Mouse (Mus musculus): Measurements from ENCODE around the gene Phlda3.

Gene Phlda3

DNA sequence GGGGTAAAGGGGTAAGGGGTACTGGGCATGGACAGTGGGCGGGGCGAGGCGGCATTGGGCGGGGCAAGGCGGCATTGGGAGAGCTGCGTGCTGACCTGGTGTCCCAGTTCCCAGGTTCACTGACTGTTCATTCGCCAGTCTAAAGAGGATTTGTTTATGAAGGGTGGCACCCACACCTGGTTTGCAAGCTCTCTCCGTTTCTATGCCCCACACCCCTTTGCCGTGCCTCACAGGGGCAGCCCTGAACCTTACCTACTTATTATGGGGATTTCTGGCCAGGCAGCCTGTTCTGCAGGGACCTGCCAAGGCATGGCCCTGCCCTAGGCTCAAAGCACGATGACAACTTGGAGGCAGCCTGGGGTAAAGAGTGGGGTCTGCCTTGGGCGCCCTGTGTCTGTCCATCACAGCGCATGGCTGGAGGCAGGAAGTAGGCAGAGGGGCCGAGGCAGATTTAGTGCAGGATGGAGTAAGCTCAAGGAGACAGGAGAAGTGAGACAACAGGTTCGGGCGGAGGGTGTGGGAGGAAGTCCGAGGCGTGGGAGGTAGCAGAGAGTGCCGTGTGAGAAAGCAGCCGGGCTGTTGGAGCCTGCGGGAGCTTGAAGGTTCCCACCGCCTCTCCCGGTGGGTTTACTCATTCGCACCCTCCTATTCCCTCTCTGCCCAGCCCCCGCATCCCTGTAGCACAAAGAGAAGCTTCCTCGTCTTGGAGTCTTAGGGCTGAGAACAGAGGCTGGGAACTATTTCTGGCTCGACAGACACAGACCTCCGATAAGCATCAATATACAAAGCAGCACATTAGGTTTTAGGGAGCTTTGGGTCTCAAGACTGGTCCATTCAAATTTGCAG lies 27.7 kb downstream of the Phlda3 start:
- no peak for DNase-seq (ENCODE audit: low read depth, low spot score)

DNA sequence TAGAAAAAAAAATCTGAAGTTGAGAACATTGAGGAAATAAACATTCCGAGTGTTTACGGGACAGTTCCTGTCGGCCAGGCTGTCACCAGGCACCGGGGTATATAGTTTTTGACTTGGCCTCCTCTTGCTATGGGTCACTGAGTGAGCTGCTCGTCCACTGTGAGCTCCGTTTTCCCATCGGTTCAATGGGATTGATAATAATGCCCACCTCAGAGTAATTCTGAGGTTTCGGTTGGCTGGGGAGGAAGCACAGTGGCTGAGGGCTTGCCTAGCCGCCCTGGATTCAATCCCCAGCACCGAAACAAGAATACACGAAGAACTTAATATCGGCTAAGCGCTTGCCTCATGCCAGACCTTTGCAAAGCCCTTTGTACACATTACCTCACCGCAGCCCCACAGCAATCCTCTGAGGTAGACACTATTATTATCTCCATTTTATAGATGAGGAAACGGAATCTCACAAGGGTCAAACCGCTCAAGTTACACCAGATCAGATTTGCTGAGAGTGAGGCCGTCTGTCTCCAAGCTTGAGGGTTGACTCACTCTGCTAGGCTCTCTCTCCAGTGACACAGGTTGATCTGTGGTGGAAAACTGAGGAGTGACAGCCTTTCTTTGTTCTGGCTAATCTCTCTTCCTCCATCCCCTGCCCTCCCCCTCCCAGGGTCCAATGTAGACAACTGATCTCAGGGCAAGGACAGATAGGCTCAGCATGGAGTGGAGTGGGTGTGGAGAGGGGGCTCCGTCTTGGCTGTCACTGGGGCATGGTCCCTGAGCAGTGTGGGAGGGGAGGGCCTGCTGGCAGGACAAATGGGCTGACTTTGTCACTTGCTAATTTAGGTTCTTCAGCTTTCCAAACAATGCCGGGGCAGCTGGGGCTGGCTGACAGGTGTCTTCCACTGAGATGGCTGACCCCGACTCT lies 28.6 kb downstream of the Phlda3 start:
- no peak for DNase-seq (ENCODE audit: low read depth, low spot score)

DNA sequence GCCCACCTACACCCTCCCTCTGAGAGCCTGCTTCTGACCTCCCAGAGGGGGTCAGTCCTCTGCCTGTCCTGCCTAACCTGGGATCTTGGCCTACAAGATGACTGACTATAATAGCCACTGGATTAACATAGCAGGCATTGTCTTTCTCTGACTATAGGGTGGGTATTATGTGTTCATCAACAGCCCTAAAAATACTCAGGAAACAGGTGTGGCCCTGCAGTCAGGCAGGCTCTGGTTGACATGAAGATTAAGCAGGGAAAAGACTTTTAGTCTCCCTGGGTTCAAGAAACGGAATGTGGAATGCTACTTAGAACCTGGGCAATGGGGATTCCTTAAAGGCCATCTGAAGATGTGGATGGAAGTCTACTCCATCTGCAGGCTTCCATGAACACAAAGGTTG lies 32.6 kb downstream of the Phlda3 start:
- DNase-seq (ENCODE audit: low read depth, low spot score), result no peak

DNA sequence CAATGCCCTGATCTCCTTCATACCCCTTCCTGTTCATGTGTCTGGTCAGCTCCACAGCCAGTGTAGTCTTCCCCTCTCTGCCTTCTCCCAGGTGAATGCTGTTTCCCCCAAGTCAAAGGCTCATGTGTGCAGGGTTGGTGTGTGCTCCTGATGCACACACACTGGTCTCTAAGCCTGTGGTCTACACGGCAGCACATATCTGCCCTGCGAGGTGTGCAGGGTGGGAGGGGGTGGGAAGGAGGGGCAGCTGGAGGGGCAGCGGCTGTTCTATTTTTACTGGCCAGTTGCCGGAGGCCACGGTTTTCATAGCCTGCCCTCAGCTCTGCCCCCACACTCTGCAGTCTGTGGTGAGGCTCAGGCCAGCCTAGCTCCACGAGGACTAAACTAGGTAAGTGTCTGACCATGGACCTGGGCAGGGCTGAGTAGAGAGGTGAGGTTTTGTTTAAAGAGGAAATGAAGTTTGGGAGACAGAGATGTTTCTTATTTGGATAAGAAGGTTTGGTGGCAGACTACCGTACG lies 33.2 kb downstream of the Phlda3 start:
- DNase-seq (ENCODE audit: low read depth, low spot score), result no peak

DNA sequence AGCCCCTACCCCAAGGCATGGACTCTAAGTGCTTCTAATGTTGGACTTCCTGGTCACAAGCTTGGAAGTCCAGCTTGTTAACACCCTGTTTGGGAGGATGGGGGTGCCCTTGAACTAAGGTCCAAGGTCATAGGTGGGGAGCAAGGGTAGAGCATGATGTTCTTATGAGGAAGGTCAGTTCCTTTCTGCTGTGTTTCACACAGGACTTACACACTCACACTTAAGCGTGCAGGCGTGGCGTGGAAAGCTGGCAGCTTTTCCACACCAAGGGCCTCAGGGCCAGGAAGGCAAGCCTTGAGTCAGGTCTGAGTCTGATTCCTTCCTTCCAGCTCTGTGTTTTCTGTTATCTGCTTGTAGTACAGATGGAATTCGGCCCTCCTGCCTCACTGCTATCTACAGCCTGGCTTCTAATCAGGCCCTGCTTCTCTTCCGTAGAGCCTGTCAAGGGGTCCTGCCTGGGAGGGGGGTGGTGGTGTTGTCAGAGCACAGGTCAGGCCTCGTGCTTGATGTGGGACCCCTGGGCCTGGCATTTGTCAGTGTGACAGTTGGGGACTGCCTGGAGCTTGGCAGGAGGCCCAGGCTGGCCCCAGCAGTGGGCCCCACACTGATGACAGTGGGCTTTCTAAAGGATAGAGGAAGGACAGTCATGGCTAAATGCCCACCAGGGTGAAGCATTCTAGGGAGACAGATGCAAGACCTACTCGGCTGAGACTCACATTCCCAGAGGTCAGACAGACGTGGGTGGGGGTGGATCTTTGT lies 34.5 kb downstream of the Phlda3 start:
- DNase-seq (ENCODE audit: low read depth, low spot score), result no peak

DNA sequence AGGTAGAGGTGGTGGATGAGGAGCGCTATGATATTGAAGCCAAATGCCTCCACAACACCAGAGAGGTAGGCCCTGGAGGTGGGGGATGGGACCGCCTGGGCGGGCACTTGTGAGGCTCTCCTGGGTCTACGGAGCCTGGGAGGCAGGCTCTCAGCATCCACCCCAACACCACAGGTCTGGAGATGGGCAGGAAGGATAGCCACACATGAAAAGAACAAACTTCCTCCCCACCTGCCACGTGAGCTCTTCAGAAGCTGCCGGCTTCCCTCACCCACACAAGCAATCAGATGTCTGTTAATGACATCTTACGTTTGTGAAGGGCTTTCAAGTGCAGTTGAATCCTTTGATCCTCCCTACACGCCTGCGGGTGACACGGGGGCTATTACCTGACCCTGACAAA lies 41.6 kb downstream of the Phlda3 start:
- no peak for DNase-seq (ENCODE audit: low read depth, low spot score)

DNA sequence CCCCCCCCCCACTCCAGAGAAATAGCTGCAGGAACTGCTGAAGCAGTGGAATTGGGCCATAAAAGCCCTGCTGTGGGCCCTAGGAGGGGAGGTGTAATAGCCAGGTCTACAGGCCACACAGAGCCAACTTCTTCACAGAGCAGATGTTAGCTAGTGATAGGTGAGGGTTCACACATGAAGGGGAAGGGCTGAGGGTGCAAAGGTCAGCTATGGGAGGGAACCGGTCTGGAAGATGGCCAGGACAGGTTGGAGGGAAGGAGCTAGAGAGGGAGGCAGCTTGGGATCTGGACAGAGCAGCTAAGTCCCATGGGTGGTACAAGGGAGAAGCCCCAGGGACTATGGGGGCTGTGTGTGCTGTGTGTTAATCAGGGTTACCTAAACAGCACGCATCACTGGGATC lies 44.3 kb downstream of the Phlda3 start:
- DNase-seq (ENCODE audit: low read depth, low spot score), result no peak

DNA sequence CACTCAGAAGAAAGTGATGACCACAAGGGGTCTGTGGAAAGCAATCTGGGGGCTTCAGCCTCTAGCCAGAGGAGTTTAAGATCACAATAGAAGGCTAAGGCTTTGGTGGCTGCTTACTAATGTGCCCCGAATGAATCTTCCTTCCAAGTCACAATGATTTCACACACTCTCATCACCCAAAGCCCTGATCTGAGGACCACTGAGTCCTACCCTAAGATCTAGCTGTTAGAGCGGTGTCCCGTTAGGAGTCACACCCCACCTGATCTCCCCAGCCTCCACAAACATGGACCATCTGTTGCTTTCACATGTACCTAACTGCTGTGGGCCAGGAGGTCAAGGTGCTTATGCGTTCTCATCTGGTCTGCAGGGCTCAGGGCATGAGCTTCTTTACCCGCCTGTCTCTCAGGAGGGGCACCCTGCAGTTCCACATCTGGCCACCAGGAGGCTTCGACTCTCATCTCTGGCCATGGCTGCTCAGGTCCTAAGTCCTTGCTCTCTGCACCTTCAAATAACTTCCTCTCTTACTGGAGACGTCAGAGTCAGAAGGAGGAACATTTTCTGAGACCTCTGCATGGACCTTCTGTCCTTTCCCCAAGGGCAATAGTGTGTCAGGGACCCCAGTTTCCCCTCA lies 45.2 kb downstream of the Phlda3 start:
- no peak for DNase-seq (ENCODE audit: low read depth, low spot score)

DNA sequence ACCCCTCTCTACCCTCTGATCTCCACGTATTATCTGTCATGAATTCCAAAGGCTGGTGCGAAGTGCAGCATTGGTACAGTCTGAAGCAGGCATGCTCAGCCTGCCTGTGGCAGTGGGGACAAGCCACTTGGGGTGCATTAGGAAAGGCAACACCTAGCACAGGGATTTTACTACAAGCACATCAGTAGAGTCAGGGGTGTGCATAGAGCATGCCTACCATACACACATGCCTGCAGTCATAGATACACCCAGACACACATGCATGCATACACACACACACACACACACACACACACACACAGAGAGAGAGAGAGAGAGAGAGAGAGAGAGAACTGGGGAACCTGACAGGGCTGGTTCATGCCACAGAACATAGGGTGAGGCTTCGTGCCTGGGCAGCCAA lies 46.3 kb downstream of the Phlda3 start:
- DNase-seq (ENCODE audit: low read depth, low spot score), result no peak

DNA sequence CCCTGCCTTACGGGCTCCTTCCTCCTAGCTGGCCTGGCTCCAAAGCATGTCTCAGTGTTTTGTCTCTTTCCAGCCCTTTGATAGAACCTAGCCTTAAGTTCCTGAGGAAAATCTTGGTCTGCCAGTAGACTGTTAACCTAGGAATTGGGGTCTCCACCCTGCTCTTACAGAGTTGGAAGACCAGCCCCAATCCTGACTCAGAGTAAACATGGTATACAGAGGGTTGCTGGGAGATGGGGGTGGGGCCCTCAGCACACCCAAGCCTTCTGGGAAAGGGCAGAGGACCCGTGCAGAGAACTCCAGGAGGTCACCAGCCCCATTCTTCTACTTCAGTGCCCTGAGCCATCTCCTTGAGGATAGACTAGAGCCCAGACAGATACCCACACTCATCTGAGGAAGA lies 46.7 kb downstream of the Phlda3 start:
- DNase-seq (ENCODE audit: low read depth, low spot score), result no peak

DNA sequence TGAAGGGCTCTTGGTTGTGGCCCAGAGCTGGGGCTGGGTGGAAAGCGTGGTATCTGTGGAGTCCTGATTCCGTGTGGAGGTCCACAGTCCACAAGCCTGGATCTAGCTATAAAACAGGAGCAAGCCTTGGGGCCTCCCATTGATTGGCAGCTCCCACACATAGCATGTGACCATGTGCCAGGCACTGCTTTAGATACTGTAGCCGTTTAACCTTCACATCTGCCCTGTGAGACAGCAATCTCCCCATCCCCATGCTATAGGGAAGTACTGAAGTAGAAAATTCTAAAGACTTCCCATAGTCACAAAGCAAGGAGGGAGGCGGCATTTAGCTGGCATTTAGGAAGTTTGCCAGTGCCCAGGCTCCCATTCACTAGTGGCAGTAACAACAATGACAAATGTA lies 47.2 kb downstream of the Phlda3 start:
- DNase-seq (ENCODE audit: low read depth, low spot score), result no peak

DNA sequence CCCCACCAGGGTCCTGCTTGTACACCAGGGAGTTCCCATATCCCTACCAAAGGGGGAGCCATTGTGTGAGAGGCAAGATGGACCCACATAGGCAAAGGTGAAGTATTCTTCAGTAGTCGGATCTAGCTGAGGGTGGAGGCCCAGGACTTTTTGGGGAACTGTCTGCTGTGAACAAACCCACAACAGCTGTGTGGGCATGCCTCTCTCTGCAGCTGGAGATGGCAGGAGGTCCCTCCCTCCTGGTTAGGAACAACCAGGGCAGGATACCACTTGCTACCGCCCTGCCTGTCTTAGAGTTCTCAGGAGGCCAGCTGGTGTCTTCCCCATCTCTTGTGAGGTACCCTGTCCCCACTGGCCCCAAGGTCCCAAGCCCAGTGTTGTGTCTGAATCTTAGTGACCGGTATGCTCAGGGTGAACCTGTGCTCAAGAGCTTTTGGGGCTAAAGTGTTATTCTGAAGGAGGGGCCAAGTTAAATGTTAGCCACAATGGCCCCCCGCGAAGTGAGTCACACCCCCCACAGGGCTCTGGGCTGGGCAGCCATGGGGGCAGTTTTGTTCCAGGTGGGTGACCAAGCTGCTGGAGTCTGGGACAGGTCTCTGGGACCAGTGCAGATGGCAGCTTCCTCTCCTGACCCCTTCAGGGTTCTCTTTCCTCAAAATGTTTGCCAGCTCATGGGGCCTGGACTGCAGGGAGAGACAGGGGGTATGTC lies 47.9 kb downstream of the Phlda3 start:
- DNase-seq (ENCODE audit: low read depth, low spot score), result no peak

DNA sequence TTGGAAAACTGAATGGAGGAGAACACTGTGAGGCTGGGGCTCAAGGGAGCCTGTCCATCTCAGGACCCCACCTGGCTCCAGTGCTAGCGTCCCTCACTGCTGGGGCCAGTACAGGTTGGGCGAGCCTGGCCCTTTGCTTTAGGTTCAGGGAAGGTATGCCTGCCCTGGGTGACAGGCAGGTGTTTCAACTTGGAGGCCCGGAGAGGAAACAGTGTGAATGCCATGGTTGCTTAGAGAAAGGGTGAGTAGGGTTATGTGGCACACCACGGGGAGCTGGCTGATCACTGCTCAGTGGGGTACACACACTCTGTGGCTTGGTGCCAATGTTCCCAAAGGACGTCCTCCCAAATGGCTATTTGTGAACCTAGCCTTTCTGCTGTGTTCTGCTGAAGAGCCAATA lies 48.6 kb downstream of the Phlda3 start:
- DNase-seq (ENCODE audit: low read depth, low spot score), result no peak

DNA sequence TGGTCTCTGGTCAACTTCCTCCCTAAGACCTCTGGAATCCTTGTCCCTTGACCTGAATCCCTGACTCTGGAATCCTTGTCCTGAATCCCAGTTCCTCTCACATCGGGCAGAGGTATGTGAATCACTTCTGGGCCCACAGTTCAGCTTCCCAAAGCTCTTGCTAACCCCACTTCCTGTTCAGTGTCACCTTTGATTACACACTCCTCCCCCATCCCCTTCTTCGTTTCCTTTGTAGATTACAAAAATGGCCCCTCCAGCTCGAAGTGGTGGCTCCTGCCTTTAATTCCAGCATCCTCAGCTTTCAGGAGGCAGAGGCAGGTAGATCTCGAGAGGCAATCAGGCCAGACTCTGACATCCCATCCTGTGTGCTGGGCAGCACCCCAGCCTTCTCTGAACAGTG lies 51.7 kb downstream of the Phlda3 start:
- DNase-seq (ENCODE audit: low read depth, low spot score), result no peak

DNA sequence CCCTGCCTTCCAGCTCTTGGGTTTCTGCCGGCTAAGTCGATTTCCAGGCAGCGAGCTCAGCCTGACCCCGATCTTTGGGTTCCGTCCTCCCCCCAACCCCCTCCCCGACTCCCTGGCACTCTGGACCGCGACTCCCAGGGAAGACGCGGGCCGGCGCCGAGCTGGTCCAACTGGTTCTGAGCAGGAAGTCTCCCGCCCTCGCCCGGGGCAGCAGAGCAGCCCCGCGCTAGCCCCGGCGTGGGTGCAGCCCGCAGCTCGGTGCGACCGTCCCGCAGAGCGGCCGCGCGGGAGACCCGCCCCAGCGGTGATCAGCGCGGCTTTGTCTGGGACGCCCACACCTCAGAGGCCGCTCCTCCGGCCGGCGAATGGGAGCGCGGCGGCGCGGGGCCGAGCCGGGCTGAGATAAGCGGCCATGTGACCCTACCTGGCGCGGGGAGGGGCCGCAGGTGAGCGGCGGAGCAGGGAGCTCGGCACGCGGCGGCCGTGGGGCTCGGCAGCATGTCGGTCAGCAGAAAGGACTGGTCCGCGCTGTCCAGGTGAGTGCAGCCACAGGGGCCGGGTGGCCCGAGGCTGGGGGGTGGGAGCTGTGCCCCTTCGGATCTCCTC lies 52.7 kb downstream of the Phlda3 start, which contains the start of gene Lad1:
Gene Lad1 (plus strand): TSS at position 118 of the 606 bp plus-strand sequence.
- no peak for DNase-seq (ENCODE audit: low read depth, low spot score)
